Mouse (Mus musculus) brain, embryonic 14.5 days (tissue): Measurements from ENCODE around the gene Gcdh.

ENCODE experiments used
- CTCF ChIP-seq: fragments of 200-500 bp; IDR thresholded peaks from 2 replicates; pipeline ENCODE4 v1.5.1; 2012; ENCODE audit warnings: inconsistent platforms, mild to moderate bottlenecking, moderate library complexity, borderline replicate concordance; ENCODE audit not compliant: insufficient read depth, insufficient read length; ENCODE audit errors: extremely low read depth
- POLR2A ChIP-seq: fragments of 200-500 bp; IDR thresholded peaks from 2 replicates; pipeline ENCODE4 v1.6.1; 2012; ENCODE audit warnings: mild to moderate bottlenecking, inconsistent platforms, borderline replicate concordance; ENCODE audit not compliant: poor library complexity, insufficient read depth, insufficient read length, severe bottlenecking; ENCODE audit errors: extremely low read depth

DNA sequence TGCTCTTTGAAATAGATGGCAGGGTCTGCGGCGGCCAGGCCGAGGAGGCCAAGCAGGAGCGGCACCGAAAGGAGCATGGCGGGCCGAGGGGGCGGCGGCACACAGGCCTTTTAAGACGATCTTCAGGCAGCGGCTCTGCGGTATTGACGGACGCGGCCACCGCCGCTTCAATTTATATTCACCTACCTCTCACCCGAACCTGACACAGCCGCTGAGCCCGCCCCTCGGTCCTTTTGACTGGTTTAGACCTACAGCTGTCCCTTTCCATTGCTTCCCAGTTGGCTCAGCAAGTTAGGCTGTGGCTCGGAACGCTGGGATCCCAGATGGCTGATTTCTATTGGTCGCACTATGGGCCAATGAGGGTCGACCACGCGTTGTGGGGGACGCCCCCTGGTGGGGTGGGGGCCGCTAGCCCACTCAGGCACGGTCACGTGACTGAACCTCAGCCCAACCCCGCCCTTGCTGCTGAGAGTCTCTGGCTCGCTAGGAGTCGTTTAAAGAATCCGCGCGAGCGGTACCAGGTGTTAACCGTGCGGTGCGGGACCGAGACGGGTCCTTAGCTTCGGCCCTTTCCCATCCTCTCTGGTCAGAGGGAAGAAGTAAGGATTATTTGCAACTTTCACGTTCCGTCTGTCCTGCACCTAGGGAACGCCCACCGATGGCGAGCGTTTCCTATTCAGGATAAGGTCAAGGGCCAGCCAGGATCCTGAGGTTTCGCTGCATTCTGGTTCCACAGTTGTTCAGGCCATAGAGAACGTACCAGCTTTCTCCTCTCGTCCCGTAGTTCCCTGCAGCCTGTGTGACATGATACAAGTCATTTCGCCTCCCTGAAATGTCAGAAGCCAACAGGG, 46.8 kb downstream of the Gcdh start, which contains the start of gene Calr:
- TF ChIP-seq CTCF (no peak), POLR2A (peak; percentile 98)
